Mouse (Mus musculus): ENCODE measurements around the gene B4galnt2. TPM values are rescaled to one million over a fixed set of nuclear protein-coding genes. Genes with fewer than 3 reads are reported as not detected.

Gene B4galnt2
- polyA plus RNA-seq, 1 experiment from 2014 or later, result not detected

DNA sequence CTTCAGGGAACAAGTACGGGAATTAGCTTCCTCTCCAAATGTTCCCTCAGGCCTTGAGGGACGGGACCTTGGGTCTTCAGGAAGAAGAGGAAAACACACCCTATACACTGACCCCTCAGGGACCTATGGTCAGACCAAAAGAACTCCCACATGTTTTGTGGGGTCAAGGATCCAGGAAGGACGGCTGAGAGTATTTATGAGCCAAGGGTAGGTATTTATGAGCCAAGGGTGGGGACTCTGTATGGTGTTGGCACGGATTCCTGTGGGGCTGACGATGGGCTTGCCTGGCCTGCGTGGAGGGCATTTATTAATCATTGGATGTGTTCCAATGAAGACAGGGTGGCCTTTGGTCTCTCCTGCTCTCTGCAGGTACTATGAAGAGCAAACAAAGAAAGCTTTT lies 78.3 kb downstream of the B4galnt2 start:
- Histone ChIP-seq H3K4me1 (replicated peaks; ENCODE audit: control insufficient read depth, insufficient read depth, low read length) (peaks cover 24% of the 10 kb centered on the region), H3K36me3 (ENCODE audit: control insufficient read depth, insufficient read depth) (no peaks in the 10 kb centered on the region), H3K27me3 (replicated peaks; ENCODE audit: control insufficient read depth, insufficient read depth, low read length) (peaks cover 52% of the 10 kb centered on the region), H3K27ac (ENCODE audit: low read length) (no peak overlapping the region), H3K9ac (replicated peaks; ENCODE audit: low read depth, low read length) (no peak overlapping the region), H3K9me3 (ENCODE audit: control insufficient read depth, low read length) (no peaks in the 10 kb centered on the region), H3K4me2 (ENCODE audit: low read length) (no peak overlapping the region), H3K4me3 (replicated peaks; ENCODE audit: low read length) (no peak overlapping the region)
- no peak for ATAC-seq
- WGBS, result 49% methylated on average over 6 of the region's 6 CpGs

DNA sequence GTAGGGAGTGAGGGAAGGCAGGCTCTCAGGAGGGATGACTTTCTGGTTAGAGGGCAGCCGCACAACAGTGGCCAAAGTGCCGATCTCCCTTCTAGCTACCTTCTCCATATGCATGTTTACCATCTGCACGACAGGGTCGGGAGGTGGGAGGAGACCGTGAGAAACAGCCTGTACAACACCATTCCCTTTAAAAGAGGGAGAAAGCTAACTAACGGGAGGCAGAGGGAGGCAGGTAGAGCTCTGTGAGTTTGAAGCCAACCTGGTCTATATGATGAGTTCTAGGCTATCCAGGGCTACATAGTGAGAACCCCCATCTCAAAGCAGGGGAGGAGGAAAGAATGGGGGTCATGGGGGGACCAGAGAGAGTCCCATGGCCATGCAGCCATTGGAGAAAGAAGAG lies 78.9 kb downstream of the B4galnt2 start:
- H3K4me3 ChIP-seq (replicated peaks; ENCODE audit: low read length), result no peak overlapping the region
- no peak overlapping the region for H3K27ac ChIP-seq (ENCODE audit: low read length)
- no peak for ATAC-seq
- H3K4me1 ChIP-seq (replicated peaks; ENCODE audit: control insufficient read depth, insufficient read depth, low read length), result peaks cover 30% of the 10 kb centered on the region
- H3K36me3 ChIP-seq (ENCODE audit: control insufficient read depth, insufficient read depth), result no peaks in the 10 kb centered on the region
- no peak overlapping the region for H3K9ac ChIP-seq (replicated peaks; ENCODE audit: low read depth, low read length)
- H3K9me3 ChIP-seq (ENCODE audit: control insufficient read depth, low read length), result no peaks in the 10 kb centered on the region
- H3K27me3 ChIP-seq (replicated peaks; ENCODE audit: control insufficient read depth, insufficient read depth, low read length), result peaks cover 54% of the 10 kb centered on the region
- WGBS, result 56% methylated on average over 6 of the region's 6 CpGs
- no peak overlapping the region for H3K4me2 ChIP-seq (ENCODE audit: low read length)

DNA sequence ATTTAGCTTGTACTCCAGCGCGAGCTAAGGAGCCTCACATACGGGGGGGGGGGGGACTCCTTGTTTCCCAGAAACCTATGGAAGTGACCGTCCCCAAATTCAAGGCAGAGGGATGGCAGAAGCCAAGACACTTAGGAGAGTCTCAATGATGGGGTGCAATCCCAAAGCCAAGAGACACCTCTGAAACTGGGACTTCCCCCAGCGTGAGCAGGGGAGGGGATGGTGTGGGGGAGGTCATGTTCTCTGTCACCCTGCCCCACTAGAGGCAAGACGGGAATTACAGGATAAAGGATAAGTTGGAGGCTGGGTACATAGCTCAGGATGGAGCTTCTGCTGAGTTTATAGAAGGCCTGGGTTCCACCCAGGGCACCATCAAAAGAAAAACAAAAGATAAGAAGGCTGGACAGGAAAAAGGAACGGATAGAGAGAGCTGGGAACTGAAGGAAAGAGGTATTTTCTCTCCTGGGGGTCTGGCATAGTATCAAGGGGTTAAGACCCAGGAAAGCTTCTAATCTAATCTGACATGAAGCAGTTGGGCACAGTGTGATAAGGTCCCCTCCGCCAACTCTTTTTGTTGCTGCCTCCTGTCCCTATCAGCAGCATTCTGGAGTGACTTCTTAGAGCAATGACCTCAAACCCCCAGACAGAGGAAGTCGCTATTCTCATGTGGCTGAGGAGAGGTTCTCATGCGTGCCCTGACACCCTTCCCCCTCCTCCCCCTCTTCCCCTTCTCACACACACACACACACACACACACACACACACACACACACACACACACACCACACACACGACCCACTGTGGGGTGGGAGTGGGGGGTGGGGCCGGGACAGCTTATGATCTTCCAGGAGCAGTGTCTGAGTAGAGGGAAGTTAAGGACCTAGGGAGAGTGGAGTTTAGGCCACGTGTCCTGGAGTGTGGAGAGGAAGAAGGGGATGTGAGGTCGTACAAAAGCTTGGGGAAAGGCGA lies 79.7 kb downstream of the B4galnt2 start:
- Histone ChIP-seq H3K4me3 (replicated peaks; ENCODE audit: low read length) (no peak overlapping the region), H3K36me3 (ENCODE audit: control insufficient read depth, insufficient read depth) (no peaks in the 10 kb centered on the region), H3K27ac (ENCODE audit: low read length) (no peak overlapping the region), H3K9ac (replicated peaks; ENCODE audit: low read depth, low read length) (no peak overlapping the region), H3K9me3 (ENCODE audit: control insufficient read depth, low read length) (no peaks in the 10 kb centered on the region), H3K4me1 (replicated peaks; ENCODE audit: control insufficient read depth, insufficient read depth, low read length) (peaks cover 36% of the 10 kb centered on the region), H3K4me2 (ENCODE audit: low read length) (no peak overlapping the region), H3K27me3 (replicated peaks; ENCODE audit: control insufficient read depth, insufficient read depth, low read length) (peaks cover 58% of the 10 kb centered on the region)
- no peak for ATAC-seq
- WGBS, result 24% methylated on average over 15 of the region's 15 CpGs

DNA sequence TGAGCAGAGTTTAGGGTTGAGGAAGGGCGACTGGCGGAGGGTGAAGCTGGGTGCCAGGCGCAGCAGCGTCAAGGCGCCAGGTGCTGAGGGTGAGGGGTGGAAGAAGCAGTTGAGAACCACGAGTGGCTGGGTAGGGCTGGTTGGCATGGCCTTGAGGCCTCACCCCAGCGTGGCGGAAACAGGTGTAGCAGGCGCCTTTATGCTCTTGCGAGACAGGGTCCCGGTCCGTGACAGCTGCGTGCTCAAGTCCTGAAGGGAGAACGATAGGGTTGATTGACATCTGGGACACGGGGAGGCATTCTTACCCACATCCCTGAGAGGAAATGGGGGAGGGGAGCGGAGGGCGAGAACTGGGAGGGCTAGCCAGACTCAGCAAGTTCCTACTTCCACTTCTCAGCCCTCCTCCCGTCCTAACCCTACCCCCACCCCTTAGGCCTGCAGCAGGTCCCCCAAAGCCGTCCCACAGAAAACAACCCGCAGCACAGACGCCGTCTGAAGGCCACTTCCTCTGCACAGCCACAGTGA lies 80.5 kb downstream of the B4galnt2 start:
- peaks cover 33% of the 10 kb centered on the region for H3K4me1 ChIP-seq (replicated peaks; ENCODE audit: control insufficient read depth, insufficient read depth, low read length)
- no peaks in the 10 kb centered on the region for H3K36me3 ChIP-seq (ENCODE audit: control insufficient read depth, insufficient read depth)
- WGBS, result 5% methylated on average over 22 of the region's 22 CpGs
- H3K4me3 ChIP-seq (replicated peaks; ENCODE audit: low read length), result no peak overlapping the region
- H3K9me3 ChIP-seq (ENCODE audit: control insufficient read depth, low read length), result no peaks in the 10 kb centered on the region
- H3K27ac ChIP-seq (ENCODE audit: low read length), result no peak overlapping the region
- no peak overlapping the region; the same call in 1 of the 2 replicates for H3K4me2 ChIP-seq (ENCODE audit: low read length)
- peaks cover 67% of the 10 kb centered on the region for H3K27me3 ChIP-seq (replicated peaks; ENCODE audit: control insufficient read depth, insufficient read depth, low read length)
- H3K9ac ChIP-seq (replicated peaks; ENCODE audit: low read depth, low read length), result no peak overlapping the region
- no peak for ATAC-seq

DNA sequence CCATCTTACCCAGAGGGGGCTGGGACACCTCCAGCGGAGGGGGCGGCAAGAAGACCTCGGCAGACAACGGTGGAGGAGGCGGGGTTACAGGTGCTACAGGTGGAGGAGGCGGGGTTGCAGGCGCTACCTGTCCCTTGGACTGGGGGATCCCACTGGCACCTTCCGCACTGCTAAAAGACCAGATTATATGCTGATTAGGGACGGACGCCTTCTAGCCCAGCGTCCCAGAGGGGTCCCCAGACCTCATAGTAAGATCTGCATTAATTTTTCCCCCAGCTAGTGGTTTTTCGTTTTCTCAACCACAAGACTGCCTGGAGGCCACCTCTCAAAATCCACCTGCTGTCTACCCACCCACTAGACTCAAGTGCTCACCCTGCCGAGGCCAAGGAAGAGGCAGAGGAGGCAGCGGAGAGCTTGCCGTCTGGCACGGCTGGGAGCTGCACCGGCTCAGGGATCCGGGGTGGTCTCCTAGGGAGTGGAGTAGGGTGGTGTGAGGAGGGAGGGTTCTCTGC lies 81.0 kb downstream of the B4galnt2 start:
- H3K4me2 ChIP-seq (ENCODE audit: low read length), result no peak overlapping the region; the same call in 1 of the 2 replicates
- H3K9ac ChIP-seq (replicated peaks; ENCODE audit: low read depth, low read length), result no peak overlapping the region
- H3K4me3 ChIP-seq (replicated peaks; ENCODE audit: low read length), result no peak overlapping the region
- H3K4me1 ChIP-seq (replicated peaks; ENCODE audit: control insufficient read depth, insufficient read depth, low read length), result peaks cover 28% of the 10 kb centered on the region
- no peak overlapping the region for H3K27ac ChIP-seq (ENCODE audit: low read length)
- no peaks in the 10 kb centered on the region for H3K36me3 ChIP-seq (ENCODE audit: control insufficient read depth, insufficient read depth)
- peaks cover 72% of the 10 kb centered on the region for H3K27me3 ChIP-seq (replicated peaks; ENCODE audit: control insufficient read depth, insufficient read depth, low read length)
- H3K9me3 ChIP-seq (ENCODE audit: control insufficient read depth, low read length), result no peaks in the 10 kb centered on the region
- no peak for ATAC-seq
- 10% methylated on average over 18 of the region's 18 CpGs for WGBS

DNA sequence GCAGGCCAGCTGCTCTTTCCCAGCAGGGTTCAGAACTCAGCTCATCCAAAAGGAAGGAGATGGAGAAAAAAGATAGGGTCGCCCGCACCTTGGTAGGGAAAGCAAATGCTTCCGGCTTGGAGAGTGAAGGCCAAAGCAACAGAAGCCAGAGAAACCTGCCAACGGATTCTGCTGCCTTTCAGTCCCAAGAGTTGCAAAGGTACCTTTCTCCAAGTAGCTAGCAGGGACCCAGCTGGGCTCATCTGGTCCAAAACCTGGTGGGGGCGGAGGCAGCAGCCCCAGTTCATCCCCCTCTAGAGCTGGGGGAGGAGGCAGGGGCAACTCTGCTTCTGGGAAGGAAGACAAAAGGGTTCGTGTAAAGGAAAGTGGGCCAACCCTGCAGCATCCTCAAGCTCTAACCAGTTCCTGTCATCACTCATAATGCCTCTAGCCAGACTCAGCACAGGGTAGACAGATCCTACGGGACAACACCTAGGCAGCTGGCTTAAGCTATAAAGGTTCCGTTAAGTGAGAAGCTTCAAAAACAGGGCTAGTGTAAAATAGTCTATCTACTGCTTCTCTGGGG lies 81.6 kb downstream of the B4galnt2 start:
- H3K9me3 ChIP-seq (ENCODE audit: control insufficient read depth, low read length), result no peaks in the 10 kb centered on the region
- no peak overlapping the region for H3K4me2 ChIP-seq (ENCODE audit: low read length)
- H3K4me1 ChIP-seq (replicated peaks; ENCODE audit: control insufficient read depth, insufficient read depth, low read length), result peaks cover 27% of the 10 kb centered on the region
- ATAC-seq, result no peak
- H3K36me3 ChIP-seq (ENCODE audit: control insufficient read depth, insufficient read depth), result no peaks in the 10 kb centered on the region
- no peak overlapping the region for H3K27ac ChIP-seq (ENCODE audit: low read length)
- 17% methylated on average over 8 of the region's 8 CpGs for WGBS
- H3K27me3 ChIP-seq (replicated peaks; ENCODE audit: control insufficient read depth, insufficient read depth, low read length), result peaks cover 78% of the 10 kb centered on the region
- H3K4me3 ChIP-seq (replicated peaks; ENCODE audit: low read length), result no peak overlapping the region
- H3K9ac ChIP-seq (replicated peaks; ENCODE audit: low read depth, low read length), result no peak overlapping the region

DNA sequence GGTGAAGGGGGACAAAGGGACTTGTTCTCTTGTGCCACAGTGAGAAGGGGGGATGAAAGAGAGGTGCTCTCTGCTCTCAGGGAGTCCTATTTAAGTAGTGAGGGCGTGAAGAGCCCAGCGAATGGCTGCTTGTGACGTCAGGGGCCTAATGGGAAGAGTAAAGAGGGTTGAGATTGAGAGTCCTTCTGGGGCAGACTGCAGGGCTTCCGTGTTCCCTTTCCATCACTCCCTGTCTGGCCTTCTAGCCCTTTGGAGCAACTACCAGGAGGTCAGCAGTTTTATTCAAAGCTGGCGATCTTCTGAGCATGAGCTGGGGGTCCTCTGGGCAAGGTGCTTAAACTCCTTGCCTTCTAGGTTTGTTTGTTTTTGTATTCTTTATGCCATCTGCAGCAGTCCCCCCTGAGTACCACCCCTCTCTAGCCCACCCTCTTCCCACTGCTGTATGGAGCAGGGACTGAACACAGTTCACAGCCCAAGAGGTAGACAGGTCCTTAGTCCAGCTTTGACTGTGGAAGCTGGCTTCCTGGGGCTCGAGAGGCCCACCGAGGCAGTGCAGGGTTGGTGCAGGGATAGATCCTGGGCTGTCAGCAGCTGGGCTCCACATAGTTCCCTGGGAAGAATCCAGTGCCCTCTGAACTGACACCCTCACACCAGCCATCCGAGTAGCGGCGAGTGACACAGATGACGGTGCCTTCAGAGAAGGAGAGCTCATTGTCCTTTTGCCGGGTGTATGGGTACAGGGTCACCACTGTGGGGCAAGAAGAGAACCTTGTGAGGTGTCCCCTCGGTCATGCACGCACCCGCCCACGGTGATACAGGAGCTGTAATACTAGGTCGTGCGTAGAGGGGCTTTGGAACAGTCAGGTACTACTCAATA lies 82.3 kb downstream of the B4galnt2 start:
- Histone ChIP-seq H3K27ac (ENCODE audit: low read length) (no peak overlapping the region), H3K36me3 (ENCODE audit: control insufficient read depth, insufficient read depth) (no peaks in the 10 kb centered on the region), H3K9ac (replicated peaks; ENCODE audit: low read depth, low read length) (no peak overlapping the region), H3K4me3 (replicated peaks; ENCODE audit: low read length) (no peak overlapping the region), H3K9me3 (ENCODE audit: control insufficient read depth, low read length) (no peaks in the 10 kb centered on the region), H3K4me1 (replicated peaks; ENCODE audit: control insufficient read depth, insufficient read depth, low read length) (peaks cover 26% of the 10 kb centered on the region), H3K4me2 (ENCODE audit: low read length) (no peak overlapping the region), H3K27me3 (replicated peaks; ENCODE audit: control insufficient read depth, insufficient read depth, low read length) (peaks cover 79% of the 10 kb centered on the region)
- WGBS, result 34% methylated on average over 18 of the region's 18 CpGs
- ATAC-seq, result no peak

DNA sequence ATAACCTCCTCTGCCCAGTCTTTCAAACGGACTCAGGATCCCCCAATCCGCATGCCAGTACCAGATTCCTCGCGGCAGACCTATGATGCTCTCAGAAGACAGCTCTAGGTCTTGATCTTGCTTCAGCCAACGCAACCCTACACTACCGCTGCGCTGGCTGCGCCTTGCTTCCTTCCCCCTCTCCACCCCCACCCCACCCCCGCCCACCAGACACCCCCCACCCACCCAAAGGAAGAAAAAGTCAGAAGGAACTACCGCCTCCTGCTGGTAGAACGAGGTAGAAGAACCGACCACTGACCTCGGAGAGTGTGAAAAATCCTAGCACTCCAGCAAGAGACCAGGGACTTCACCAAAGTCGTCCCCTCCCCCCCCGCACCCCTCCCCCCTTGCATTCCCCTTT lies 83.0 kb downstream of the B4galnt2 start:
- Histone ChIP-seq H3K36me3 (ENCODE audit: control insufficient read depth, insufficient read depth) (no peaks in the 10 kb centered on the region), H3K27ac (ENCODE audit: low read length) (no peak overlapping the region), H3K9me3 (ENCODE audit: control insufficient read depth, low read length) (no peaks in the 10 kb centered on the region), H3K4me1 (replicated peaks; ENCODE audit: control insufficient read depth, insufficient read depth, low read length) (peaks cover 19% of the 10 kb centered on the region), H3K27me3 (replicated peaks; ENCODE audit: control insufficient read depth, insufficient read depth, low read length) (peaks cover 86% of the 10 kb centered on the region), H3K9ac (replicated peaks; ENCODE audit: low read depth, low read length) (no peak overlapping the region), H3K4me3 (replicated peaks; ENCODE audit: low read length) (no peak overlapping the region), H3K4me2 (ENCODE audit: low read length) (no peak overlapping the region)
- WGBS, result 3% methylated on average over 15 of the region's 15 CpGs
- no peak for ATAC-seq
